ENCODE assay signal across 21 mouse cellular contexts in the genomic region with DNA sequence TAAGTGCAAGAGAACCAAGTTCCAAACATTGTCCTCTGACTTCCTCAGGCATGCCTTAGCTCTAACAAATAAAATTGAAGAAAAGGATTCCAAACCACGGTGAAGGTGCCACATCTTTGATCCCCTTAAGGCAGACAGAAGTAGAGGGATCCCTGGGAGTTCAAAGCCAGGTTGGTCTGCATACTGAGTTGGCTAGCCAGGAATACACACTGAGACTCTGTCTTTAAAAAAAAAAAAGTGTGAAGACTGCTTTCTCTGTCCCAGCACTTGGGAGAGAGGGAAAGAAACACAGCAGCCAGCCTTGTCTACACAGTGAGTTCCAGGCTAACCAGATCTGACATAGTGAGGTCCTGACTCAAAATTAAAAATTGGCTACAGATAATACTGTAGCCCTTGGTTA. TPM values are rescaled to one million over a fixed set of nuclear protein-coding genes. Genes with fewer than 3 reads are reported as not detected.
A peak's percentile ranks its signal among the peaks of the same experiment; 100 is the strongest.
DNase-seq lines count a peak whose midpoint lies in the region; ATAC-seq and TF ChIP-seq lines count a peak whose summit lies in the region.
"Had no signal": no experiment of that assay in that cellular context is flagged by ENCODE, and none has a peak within 500 bp of the region (broad histone marks: within the 10 kb centered on the region; RNA-seq: fewer than 3 reads in every experiment).

No protein-coding gene starts in this region.

- no peak for DNase-seq in heart, adult 9 months (ENCODE audit: low spot score in 2 of 2)
- DNase-seq in lung, postnatal 0 days (ENCODE audit: low spot score) = no peak
- DNase-seq in lung, adult 2 months = no peak
- no peak for DNase-seq in spleen, postnatal 10 days (ENCODE audit: low spot score in 2 of 2)
- no peak for DNase-seq in urinary bladder, postnatal 36 days (ENCODE audit: low spot score in 2 of 2)
- DNase-seq: adrenal gland, postnatal 14 days; cerebellum, adult 18-20 months; cerebellum, postnatal 25 days; forebrain, postnatal 0 days; gastrocnemius, adult 2 months; kidney, postnatal 4 days; layer of hippocampus, adult 9-11 months; liver, embryonic 13.5 days; thymus, postnatal 14 days had no signal

- TF ChIP-seq POLR2A in lung, adult 2 months (IDR thresholded peaks at IDR 0.05; ENCODE audit: borderline replicate concordance, extremely low read depth, low read depth, low read length) = no peak

- no peak for TF ChIP-seq CTCF in lung, postnatal 0 days (IDR thresholded peaks at IDR 0.05)
- no peak for TF ChIP-seq CTCF in lung, adult 2 months (IDR thresholded peaks at IDR 0.05; ENCODE audit: insufficient read depth, low read length)

- H3K4me2 ChIP-seq in heart, embryonic 15.5 days = no peak overlapping the region
- no peak overlapping the region for H3K4me2 ChIP-seq in lung, postnatal 0 days (replicated peaks; ENCODE audit: low read depth, low read length)
- H3K4me2 ChIP-seq in embryonic facial prominence, embryonic 13.5 days = peak overlapping the region; percentile 57
- H3K4me2 ChIP-seq: liver, embryonic 13.5 days had no signal

- no peaks in the 10 kb centered on the region; the same call in 1 of the 2 replicates for H3K27me3 ChIP-seq in heart, embryonic 15.5 days
- no peaks in the 10 kb centered on the region for H3K27me3 ChIP-seq in lung, postnatal 0 days (replicated peaks; ENCODE audit: insufficient read depth, low read length)
- peaks cover 22% of the 10 kb centered on the region for H3K27me3 ChIP-seq in embryonic facial prominence, embryonic 13.5 days

- WGBS in heart, embryonic 15.5 days = 36% methylated on average over 1 of the region's 1 CpGs
- WGBS in lung, postnatal 0 days = 10% methylated on average over 1 of the region's 1 CpGs
- WGBS in lung, adult 2 months = 39% methylated on average over 1 of the region's 1 CpGs
- WGBS in embryonic facial prominence, embryonic 13.5 days = 18% methylated on average over 1 of the region's 1 CpGs

- H3K9me3 ChIP-seq in heart, embryonic 15.5 days (replicated peaks) = no peaks in the 10 kb centered on the region
- no peaks in the 10 kb centered on the region for H3K9me3 ChIP-seq in lung, postnatal 0 days (ENCODE audit: low read length)
- H3K9me3 ChIP-seq in embryonic facial prominence, embryonic 13.5 days = no peaks in the 10 kb centered on the region
- H3K9me3 ChIP-seq: G1E; hindbrain, embryonic 10.5 days; kidney, embryonic 15.5 days; liver, embryonic 13.5 days; neural tube, embryonic 12.5 days had no signal

- H3K4me1 ChIP-seq in heart, embryonic 15.5 days (replicated peaks) = peaks cover 11% of the 10 kb centered on the region; the same call in 1 of the 2 replicates
- H3K4me1 ChIP-seq in lung, postnatal 0 days (ENCODE audit: insufficient read depth, low read depth, low read length) = no peaks in the 10 kb centered on the region
- H3K4me1 ChIP-seq in lung, adult 2 months (ENCODE audit: control insufficient read depth, insufficient read depth, low read length) = peaks cover 3% of the 10 kb centered on the region; the same call in 1 of the 2 replicates
- peaks cover 12% of the 10 kb centered on the region; the same call in 1 of the 2 replicates for H3K4me1 ChIP-seq in embryonic facial prominence, embryonic 13.5 days
- H3K4me1 ChIP-seq: liver, embryonic 13.5 days; neural tube, embryonic 12.5 days had no signal

- H3K9ac ChIP-seq in heart, embryonic 15.5 days = no peak overlapping the region
- H3K9ac ChIP-seq in lung, postnatal 0 days (replicated peaks; ENCODE audit: low read depth) = no peak overlapping the region
- no peak overlapping the region for H3K9ac ChIP-seq in embryonic facial prominence, embryonic 13.5 days
- H3K9ac ChIP-seq: forebrain, postnatal 0 days; kidney, embryonic 15.5 days; liver, embryonic 13.5 days; neural tube, embryonic 12.5 days had no signal

- no peak for ATAC-seq in heart, embryonic 15.5 days (replicated peaks; ENCODE audit: insufficient number of reproducible peaks, insufficient read depth, low FRiP score, low read depth)
- ATAC-seq in lung, postnatal 0 days = no peak
- no peak for ATAC-seq in embryonic facial prominence, embryonic 13.5 days (ENCODE audit: insufficient number of reproducible peaks, insufficient read depth, low FRiP score, low TSS enrichment, low read depth)
- ATAC-seq: forebrain, postnatal 0 days; intestine, postnatal 0 days had no signal

- no peak overlapping the region for H3K4me3 ChIP-seq in heart, embryonic 15.5 days
- H3K4me3 ChIP-seq in lung, postnatal 0 days (ENCODE audit: low read depth, low read length) = no peak overlapping the region
- H3K4me3 ChIP-seq in lung, adult 2 months (replicated peaks; ENCODE audit: extremely low read depth, low read depth, low read length) = no peak overlapping the region
- H3K4me3 ChIP-seq in embryonic facial prominence, embryonic 13.5 days = no peak overlapping the region
- H3K4me3 ChIP-seq: gastrocnemius, adult 2 months; hindbrain, embryonic 10.5 days; liver, embryonic 13.5 days; neural tube, embryonic 12.5 days had no signal

- H3K27ac ChIP-seq in heart, embryonic 15.5 days = peak overlapping the region; percentile 91
- peak overlapping the region; percentile 74 for H3K27ac ChIP-seq in lung, postnatal 0 days (ENCODE audit: low read length)
- H3K27ac ChIP-seq in embryonic facial prominence, embryonic 13.5 days = peak overlapping the region; percentile 89; the same call in 1 of the 2 replicates
- H3K27ac ChIP-seq: gastrocnemius, adult 2 months; liver, embryonic 13.5 days; neural tube, embryonic 12.5 days had no signal

- TF ChIP-seq EP300 in lung, postnatal 0 days (IDR thresholded peaks at IDR 0.05) = no peak

- H3K36me3 ChIP-seq in heart, embryonic 15.5 days = no peaks in the 10 kb centered on the region
- no peaks in the 10 kb centered on the region for H3K36me3 ChIP-seq in lung, postnatal 0 days (ENCODE audit: insufficient read depth, low read length)
- H3K36me3 ChIP-seq in embryonic facial prominence, embryonic 13.5 days = no peaks in the 10 kb centered on the region
- H3K36me3 ChIP-seq: G1E; hindbrain, embryonic 10.5 days; kidney, embryonic 15.5 days; liver, embryonic 13.5 days; neural tube, embryonic 12.5 days had no signal

RNA-seq across cellular contexts. Expression of gene Nanog, which starts 3.6 kb away (rescaled TPM):
- polyA plus RNA-seq in heart, embryonic 15.5 days (2015; fragmentation: Nextera tagmentation; extraction: Ambion mirVana) = 0.56 and 0.79 TPM in 2 replicates
- 0.24 and 0.36 TPM in 2 replicates for polyA plus RNA-seq in lung, postnatal 0 days (2015; fragmentation: Nextera tagmentation; extraction: Ambion mirVana)
- polyA plus RNA-seq in lung, adult 2 months (2012; rRNA removed) = 0.09 and 0.28 TPM in 2 replicates
- 0.27 and 0.51 TPM in 2 replicates for polyA plus RNA-seq in embryonic facial prominence, embryonic 13.5 days (2015; fragmentation: Nextera tagmentation; extraction: Ambion mirVana)
- polyA plus RNA-seq: G1E; liver, embryonic 13.5 days had no signal
